Mouse (Mus musculus) ES-Bruce4 (cell line): ENCODE measurements at regions not wholly inside any gene's neighbourhood (a gene's known extent, or its start where the extent isn't known, plus 50 kb on each side); places are given as distances from the start of the nearest gene placed in this dataset.

Experiments used
- CTCF ChIP-seq: IDR thresholded peaks from one replicate; pipeline ENCODE4 v1.8.1; 2011; ENCODE audit warnings: low read depth, low read length
- EP300 ChIP-seq: IDR thresholded peaks from 2 replicates; pipeline ENCODE4 v1.6.1; 2011; ENCODE audit warnings: low read depth, low read length; ENCODE audit not compliant: insufficient read depth
- POLR2A ChIP-seq: IDR thresholded peaks from one replicate; pipeline ENCODE4 v1.8.1; 2011; ENCODE audit warnings: low read length; ENCODE audit not compliant: insufficient read depth

- TF ChIP-seq CTCF (no peak), POLR2A (no peak), EP300 (no peak)
Measured at GRCm38 (mm10) chrX:129309380-129309779, 440.2 kb upstream of the Diaph2 start.
